Mouse (Mus musculus) heart, postnatal 0 days (tissue): ENCODE measurements at regions not wholly inside any gene's neighbourhood (a gene's known extent, or its start where the extent isn't known, plus 50 kb on each side); places are given as distances from the start of the nearest gene placed in this dataset.

Experiments
- CTCF ChIP-seq: IDR thresholded peaks from 2 replicates; pipeline ENCODE4 v1.5.1; 2016; ENCODE audit warnings: antibody characterized with exemption, control low read depth, low read depth
- EP300 ChIP-seq: IDR thresholded peaks from 2 replicates; pipeline ENCODE4 v1.6.1; 2016; ENCODE audit warnings: antibody characterized with exemption, low read depth

DNA sequence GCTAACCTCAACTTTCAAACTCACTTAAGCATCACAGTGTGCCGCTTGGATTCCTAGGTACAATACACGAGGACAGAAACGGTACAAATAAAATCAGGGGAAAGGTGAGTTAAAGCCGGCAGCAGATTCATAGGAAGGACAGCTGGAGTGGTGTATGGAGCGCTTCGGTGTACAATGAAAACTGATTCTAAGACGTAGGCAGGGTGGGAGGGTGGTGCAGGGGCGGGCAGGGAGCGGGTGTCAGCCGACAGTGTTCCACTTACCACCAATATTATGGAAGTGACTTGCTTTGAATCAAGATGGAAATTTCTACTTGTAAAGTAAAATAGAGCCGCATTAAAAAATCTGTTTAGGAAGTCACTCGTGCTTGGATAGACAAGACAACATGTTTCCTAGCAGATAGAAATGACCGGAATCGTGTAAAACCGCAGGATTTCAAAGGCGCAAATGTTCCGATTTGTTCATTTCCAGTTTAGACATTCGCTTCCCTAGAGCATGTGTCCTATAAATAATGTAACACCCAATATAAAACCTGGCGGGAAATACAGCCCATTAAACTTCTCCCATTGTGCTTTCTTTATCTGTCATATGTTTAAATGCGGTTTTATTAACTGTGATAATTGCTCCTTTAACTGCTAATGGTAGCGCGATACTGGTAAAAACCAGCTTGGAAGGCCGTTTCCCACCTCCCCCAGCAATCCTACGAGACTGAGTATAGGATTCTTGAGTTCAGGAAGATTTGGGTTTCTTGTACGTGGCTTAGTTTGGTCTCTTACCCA is 203.3 kb downstream of the Lrig3 start:
- no peak for TF ChIP-seq CTCF
- no peak for TF ChIP-seq EP300
